Mouse (Mus musculus): ENCODE results near the gene Rfx4.

Rfx4 gene

DNA sequence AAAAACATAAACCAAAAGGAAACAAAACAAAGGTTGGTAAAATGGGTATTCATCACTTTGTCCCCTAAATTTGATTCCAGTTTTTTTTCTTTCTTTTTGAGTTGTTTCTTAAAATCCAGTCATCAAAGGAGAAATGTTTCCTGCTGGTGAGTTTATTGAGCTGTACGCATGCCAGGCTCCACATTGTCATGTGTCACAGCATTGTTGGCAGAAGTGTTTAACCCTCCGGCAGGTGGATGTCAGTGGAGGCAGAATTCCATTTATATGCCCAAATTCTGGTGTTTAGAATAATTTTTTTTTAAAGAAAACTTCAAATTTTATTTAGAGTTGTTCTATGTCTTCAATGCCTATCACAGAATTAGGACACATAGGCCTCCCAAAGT is 56.0 kb downstream of the Rfx4 start:
- in situ Hi-C loops (cut with MboI), result no loop called here

DNA sequence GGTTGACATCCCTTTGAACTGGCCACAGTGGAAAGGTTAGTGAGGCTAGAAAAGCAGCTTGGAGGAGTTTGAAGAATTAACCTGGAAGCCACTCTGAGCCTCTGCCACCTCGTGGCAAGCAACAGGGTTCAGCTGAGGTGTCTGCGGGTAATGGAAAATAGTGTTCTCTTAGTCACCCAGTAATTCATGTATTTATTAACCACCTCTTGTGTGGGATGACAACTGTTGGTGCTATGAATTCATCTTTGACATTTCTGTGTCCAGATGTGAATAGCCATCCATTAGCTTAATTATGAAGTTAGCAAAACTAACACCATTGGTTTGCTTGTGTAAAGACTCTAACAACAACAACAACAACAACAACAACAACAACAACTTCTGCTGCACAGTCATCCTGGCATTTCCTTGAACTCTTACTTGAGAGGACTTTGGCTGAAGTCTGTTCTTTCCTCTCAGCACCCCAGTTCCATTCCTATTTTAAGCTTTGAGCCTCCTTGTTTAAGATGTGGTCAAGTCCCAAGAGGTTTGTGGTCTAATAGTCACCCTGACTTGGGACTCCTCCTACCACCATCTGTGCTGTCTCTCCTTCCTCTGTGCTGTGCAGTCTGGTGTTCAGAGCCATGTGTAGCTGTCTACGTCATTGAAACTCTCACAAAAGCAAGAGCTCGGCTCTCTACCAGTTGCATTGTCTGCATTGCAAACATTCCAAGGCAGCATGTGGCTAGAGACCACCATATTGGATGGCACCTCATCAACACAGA is 60.0 kb downstream of the Rfx4 start:
- in situ Hi-C loops (cut with MboI), result no loop called here

DNA sequence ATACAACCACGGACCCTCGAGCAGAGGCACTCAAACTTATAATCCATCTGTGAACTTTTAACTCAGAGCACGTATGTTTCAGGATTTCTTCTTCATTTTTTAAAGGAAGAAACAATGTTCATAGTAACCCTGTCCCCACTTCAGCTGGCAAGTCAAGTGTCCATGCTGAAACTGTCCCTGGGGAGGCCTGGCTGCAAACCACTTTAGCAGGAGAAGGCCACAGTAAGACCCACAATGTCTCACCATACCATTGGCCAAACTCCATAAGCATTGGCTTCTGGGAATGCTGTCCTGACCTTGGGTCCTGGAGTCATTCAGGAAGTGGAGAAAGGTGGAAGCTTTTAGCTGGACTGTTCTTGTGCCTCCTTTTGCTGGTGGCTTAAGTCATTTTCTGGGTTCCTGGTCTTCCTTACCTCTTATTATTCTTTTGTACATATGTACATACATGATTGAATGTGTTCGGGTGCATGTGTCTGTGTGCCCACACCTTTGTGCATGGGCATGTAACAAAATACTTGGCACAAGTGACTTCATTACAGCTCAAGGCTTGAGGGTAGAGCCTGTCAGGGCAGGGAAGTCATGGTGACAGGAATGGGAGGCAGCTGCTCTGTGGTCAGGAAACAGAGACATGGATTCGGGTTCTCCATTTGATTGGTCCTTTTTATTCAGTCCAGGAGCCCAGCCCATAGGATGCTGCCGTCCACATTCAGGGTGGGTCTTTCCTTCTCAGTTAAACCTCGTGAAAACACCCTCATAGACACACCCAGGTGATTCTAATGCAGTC is 61.4 kb downstream of the Rfx4 start:
- in situ Hi-C loops (cut with MboI), result no loop called here

DNA sequence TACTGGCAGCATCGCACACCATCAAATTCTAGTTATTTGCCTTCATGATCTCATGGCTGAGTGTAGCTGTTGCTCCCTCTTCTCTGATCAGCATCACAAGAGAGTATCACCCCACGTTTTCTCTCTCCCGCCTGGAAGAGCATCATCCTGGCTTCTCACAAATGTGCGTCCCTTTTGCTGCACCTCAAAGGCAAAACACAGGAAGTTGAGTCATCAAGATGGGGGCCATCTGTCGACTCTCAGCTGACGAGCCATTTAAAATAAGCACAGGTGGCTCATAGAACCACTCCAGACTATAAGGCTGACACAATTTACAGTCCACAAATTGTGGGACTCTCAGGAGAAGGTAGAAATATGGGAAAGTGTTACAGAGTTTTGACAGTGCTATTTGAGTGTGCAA is 63.8 kb downstream of the Rfx4 start:
- in situ Hi-C loops (cut with MboI), result no loop called here

DNA sequence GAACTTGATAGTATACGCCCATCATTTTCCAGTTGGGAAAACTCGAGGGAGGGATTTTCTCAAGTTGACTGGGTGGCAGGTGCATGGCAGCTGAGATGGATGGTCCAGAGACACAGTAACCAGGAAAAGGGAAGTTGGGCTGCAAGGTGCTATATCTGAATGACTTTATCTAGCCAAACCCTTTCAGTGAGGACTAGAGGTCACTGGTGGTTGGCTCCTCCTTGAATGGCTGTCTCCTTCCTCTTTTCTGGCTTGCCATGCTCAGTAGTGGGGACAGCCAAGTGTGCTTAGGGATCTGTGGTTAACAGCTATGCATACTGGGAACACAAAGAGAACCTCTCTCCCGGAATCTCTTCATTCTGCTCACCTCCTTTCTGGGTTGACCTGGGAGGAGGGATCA is 64.4 kb downstream of the Rfx4 start:
- in situ Hi-C loops (cut with MboI), result no loop called here

DNA sequence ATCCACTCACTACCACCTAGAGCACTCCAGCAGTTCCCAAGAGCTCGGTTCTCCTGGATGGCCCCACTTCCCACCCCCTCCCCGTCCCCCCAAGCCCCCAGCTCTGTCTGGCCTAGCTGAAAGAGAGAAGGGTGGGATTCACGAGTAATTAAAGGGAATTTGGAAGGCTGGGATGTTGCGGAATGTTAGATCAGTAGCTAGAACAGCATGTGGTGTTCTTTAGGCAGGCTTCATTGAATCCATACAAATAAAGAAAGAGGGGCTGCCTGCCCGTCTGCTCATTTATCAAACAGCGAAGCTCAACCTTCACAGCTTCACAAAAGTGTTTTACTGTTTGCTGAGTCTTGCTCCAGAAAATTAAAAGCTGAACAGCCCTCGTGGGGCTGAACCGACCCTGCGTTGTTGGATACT is 66.9 kb downstream of the Rfx4 start:
- in situ Hi-C loops (cut with MboI), result no loop called here

DNA sequence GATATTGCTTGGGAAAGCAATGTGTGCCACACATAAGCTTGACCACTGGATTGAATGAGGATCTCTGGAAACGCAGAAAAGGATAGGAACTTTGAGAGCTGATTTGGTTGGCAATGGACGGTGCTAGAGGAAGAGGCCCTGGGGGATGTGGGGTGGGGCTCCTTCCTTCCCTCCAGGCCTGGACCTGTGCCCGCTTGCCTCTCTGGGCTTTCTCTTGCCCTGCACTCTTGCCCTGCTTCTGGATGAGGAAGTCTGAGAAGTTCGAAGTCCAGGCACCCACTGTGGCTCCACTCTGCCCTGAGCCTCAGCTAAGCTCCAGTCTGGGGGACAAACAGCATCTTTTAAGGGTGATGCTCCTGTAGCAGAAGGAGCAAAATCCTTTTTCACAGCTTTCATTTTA is 67.8 kb downstream of the Rfx4 start:
- in situ Hi-C loops (cut with MboI), result no loop called here

DNA sequence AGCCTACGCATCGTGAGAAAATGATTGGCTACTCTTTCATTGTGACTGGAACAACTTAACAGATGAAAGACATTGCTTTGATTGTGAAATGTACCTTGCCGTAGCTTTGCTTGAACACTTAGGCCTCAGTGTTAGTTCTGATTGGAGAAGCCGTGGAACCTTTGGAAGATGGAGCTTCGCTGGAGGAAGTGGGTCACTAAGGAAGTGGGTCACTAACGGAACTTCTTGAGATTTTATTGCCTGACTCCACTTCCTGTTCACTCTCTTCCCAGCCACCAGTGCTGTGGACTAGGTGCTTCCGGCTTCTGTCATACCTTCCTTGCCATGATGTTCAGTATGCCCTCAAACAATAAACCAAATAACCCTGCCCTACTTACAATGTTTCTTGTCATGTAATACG is 73.1 kb downstream of the Rfx4 start:
- in situ Hi-C loops (cut with MboI), result no loop called here

DNA sequence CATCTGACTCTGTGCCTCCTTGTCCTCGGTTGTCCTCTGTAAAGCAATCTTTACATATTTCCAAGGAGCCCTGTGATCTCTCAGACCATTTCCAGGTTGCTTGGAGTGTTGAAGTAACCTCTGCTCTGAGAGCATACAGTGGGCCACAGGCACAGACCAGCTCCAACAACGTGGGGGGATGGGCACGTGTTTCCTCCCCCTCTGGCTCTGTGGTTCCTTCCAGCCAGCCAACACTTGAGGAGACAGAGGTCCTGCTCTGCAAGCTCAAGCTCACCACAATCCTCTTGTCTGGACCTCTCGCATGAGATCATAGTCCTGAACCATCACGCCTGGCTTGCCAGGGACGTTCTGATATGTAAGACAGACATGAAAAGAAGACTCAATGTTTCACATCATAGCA is 79.7 kb downstream of the Rfx4 start:
- in situ Hi-C loops (cut with MboI), result no loop called here

DNA sequence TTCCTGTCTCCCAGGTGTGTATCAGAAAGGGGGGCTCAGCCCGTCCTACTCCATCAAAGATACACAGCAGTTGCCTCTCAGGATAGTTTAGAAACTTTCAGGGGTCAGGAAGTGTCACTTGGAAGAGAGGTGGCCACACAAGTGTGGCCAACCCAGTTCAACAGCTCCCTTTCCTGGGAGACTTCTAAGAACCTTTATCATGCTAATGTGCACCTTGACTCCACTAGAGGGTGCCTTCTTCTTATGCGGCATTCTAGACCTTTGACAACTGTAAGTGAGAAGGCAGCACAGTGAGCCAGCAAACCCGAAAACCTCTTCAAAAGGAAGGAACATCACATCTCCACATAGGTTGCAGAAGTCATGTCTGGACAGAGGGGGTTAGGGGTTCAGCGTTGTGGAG is 80.2 kb downstream of the Rfx4 start:
- in situ Hi-C loops (cut with MboI), result no loop called here

DNA sequence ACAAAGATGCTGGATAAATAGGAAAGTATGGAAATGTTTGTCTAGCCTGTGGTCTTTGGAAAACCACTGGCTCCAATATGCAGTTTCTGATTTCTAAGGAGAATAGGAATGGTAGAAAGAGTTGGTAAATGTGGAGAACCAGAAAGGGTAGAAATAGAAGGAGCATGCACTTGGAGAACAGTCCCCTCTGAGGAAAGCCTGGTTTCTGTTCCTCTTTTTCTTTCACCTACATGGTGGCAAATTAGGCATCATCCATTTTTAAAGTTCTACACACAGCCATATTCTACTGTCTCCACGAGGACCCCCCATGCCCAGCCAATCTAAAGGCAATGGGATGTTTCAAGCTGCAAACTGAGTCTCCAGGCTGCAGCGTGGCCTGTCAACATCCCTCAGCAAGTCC is 81.5 kb downstream of the Rfx4 start:
- in situ Hi-C loops (cut with MboI), result no loop called here

DNA sequence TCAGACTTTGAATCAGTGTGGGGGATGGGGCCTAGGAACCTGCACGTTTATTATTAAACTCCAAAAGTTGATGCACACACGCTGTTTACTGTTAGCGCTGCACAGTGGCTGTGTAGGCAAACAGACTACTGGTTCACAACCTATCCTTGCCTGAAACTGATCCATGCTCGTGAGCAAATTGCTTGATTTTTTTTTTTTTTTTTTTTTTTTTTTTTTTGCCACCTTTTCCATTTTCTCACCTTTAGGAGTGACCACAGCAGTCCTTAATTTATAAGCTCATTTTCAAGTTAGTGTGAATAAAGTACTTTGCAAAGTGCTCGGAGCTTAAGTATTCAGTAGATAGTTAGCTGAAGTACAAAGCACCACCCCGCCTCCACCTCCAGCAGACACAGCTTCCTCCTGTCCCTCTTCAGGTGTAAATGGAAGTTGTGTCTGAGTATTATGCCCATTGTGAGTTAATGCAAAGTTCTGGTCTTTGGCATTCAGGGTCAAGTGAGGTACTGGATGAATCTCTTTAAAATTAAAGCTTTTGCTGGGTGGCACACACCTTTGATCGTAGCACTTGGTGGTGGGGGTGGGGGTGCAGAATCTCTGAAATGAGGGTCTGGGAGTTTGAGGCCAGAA is 83.1 kb downstream of the Rfx4 start:
- in situ Hi-C loops (cut with MboI), result no loop called here

DNA sequence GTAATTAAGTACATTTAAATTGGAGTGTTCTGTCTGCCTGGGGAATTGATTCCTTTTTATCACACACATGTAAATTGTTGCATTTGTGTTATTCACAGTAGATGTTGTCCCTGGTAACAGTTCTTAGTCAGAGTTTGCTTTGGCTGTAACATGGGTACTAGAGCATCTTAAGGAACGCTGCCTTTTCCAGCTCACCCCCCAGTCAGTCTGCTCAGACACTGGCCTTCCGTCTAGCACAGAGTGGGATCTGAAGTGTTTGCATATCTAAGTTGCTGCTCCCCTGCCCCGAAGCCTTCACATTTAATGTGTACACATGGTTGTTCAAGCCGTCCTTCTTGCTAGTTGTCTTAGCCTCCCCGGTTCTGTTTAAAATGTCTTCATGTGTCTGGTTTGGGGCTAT is 90.8 kb downstream of the Rfx4 start:
- in situ Hi-C loops (cut with MboI), result no loop called here

DNA sequence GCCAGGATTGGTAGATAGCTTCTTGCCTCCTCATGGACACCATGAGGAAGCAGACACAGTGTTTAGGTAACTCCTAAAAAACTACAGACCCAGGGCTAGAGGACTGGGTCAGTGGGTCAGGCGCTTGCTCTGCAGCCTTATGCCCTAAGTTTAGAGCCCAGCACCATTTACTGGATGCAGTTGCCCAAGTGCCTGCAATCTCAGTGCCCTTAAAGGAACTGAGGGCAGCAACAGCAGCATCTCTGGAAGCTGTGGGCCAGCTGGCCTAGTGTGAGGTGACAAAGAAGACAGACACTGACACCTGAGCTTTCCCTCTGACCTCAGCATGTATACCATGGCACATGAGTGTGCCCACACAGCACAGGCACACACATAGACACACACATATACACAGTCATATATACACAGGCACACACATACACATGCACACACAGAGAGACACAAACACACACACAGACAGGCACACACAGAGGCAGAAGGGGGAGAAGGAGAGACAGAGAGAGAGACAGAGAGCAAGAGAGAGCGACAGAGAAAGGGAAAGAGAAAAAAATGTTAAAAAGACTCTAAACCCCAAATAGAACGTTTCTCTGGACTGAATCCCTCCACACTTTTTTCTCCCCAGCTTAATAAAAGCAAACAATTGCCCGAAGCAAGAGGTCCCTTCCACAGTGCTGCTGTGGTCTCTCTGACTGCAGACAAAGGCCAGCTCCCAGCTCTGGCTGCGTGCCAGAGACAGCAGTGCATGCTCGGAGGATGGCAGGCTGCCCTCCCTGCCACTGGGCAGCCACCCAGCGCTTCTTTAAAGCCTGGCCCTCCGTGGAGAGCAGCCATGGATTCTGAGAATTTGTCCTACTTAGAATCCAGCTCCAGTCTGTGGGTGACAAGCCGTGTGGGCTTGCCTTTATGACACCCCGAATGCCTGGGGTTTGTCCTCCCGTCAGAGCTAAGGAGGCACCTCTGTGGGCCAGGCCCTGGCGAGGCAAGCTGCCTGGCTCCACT is 96.4 kb downstream of the Rfx4 start:
- in situ Hi-C loops (cut with MboI), result no loop called here

DNA sequence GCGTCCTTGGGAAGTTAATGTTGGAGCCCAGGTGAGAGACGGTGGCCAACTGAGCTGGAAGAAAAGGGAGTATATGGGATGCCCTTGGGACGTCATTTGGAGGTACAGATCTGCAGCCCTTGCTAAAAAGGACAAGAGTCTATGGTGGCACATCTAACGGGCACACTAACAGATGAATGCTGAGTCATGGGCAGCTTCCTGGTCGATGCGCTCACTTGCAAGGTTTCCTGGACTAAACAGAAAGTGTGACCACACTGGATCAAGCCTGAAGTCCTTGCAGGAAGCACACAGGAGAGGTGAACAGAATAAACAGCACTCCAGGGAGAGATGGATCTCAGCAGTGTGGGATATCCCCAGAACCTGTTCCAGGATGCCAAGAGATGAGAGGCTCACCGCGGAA is 98.2 kb downstream of the Rfx4 start:
- in situ Hi-C loops (cut with MboI), result no loop called here

DNA sequence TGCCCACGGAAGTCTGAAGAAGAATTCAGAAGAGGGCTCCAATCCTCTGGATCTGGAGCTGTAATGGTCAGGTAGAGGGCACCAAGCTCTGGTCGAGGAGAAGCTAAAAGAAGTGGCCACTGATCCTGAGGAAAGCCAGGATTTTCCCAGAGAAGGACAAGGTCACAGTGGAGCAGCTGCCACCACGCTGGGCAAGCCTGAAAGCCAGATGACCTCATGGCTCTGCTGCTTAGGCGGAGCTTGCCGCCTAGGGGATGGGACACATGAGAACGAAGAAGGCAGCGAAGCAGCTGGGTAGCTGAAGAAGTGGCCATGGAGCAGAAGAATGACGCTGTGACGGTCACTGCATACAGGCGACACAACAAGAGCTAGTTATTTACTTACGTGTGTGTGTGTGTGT is 99.6 kb downstream of the Rfx4 start:
- in situ Hi-C loops (cut with MboI), result no loop called here

DNA sequence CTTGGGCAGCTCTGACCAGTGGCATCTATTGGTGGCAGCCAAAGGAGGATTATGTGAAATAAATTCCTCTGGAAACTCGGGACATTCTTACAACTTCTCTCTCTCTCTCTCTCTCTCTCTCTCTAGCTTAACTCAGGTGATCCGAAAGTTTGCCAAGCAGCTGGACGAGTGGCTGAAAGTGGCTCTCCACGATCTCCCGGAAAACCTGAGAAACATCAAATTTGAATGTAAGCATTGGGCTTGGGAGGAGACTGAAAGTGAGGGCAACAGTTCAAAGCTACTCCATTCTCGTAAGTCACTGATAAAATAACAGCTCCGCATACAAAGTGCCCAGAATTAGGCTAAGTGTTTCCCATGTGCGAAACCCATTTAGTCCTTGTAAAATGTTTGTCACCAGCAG is 102.5 kb downstream of the Rfx4 start:
- in situ Hi-C loops (cut with MboI), result no loop called here

DNA sequence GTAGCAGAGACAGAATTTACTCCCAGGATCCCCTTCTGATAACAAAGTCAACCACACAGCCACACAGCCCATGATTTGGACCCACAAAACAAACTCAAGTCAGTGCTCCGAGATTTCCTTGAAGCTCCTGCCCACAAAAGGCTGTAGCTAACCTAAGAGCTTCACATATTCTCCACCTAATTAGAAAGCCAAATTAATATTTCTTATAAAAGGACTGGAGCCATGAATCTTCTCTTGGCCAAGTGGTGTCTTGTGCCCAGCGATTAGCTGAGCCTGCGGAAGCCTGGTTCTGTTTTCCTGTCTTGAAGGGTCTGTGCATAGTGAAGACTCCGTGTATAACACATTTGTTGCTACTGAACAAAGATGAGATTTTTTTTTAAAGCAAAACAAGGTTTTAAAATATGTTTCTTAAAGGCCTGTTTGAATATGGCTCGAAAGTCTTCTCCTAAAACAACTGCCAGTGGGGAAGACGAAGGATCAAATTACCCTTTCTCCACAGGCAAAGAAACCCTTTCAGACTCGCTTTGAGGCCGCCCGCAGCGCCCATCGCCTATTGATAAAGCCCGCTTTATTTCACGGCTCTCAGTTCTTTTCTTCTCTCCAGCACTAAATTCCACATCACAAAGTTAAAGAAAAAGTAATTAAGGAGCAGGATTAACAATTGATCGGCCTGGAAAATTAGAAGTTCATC is 103.1 kb downstream of the Rfx4 start:
- in situ Hi-C loops (cut with MboI), result no loop called here

DNA sequence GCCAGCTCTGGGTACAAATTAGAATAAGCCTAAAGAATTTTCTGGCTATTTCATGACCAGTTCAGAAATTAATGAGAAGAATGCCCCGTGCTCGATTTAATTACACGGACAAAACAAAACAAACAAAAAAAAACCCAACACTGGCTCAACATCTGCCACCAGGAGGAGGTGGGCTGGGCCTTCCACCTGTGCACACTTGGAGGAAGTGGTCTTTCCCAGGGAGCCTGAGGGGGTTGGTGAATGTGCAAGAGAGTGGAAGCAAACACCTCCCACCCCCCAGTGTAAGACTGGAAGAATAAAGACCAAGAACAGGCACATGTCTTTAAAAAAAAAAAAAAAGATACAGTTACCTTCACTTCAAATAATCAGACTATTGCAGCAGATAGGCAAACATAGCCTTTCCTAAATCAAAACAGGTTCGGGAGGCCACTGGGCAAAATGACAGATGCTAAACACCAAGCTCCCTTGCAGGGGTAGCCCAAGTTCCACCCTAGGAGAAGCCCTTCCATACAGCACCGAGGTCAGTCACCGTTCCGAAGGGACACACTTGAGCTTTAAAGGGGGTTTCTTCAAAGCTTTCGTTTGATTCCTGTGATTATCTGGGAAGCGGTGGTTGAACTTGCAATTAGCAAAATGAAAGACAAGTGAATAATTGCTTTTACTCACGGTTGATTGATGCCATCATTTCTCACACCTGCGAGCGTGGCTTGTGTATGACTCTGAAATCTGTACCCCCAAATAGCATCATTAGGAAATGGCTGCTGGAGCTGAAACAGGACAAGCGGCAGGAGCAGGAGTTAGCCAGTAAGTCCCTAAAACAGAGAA is 103.9 kb downstream of the Rfx4 start:
- in situ Hi-C loops (cut with MboI), result no loop called here

DNA sequence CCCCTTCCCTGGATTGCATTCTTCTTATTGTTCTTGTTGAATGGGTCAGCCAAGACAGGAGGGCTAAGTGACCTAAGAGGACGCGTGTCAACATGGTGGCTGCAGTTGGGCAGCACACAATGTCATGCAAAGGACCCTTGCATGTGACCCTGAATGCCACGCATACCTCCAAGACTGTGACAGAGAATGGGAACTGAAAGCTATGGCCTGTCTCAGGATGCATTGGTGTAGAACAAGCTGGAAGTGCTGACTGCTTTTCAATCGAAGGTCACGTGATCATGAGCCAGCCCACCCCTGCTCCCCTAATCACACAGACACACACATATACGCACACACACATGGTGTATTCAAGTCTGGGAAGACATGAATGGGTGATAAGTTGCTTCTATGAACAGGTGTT is 107.6 kb downstream of the Rfx4 start:
- in situ Hi-C loops (cut with MboI), result no loop called here

All from mature B cell (primary cell).